Mouse (Mus musculus) MN1 (cell line): ENCODE data around the gene Rpl21.
"Not testable (repeated sequence)": the region's sequence is repeated elsewhere in the genome, so short reads cannot be mapped to it uniquely, and the experiment has no call there.

Source experiments
- DNase-seq: peaks from one replicate; pipeline ENCODE4 v3.0.0-alpha.2; 2016; ENCODE audit warnings: low spot score

Rpl21 gene

GRCm38 (mm10) chr5:146867946-146868314, 35.2 kb downstream of the Rpl21 start:
- no peak for DNase-seq

- no peak for DNase-seq
Observed at GRCm38 (mm10) chr5:146872981-146873631, 40.4 kb downstream of the Rpl21 start.

- DNase-seq: no peak
Observed at GRCm38 (mm10) chr5:146876024-146876423, 43.3 kb downstream of the Rpl21 start.

- not testable (repeated sequence) for DNase-seq
Observed at GRCm38 (mm10) chr5:146877882-146878281, 45.2 kb downstream of the Rpl21 start.

GRCm38 (mm10) chr5:146882261-146882660, 49.6 kb downstream of the Rpl21 start:
- DNase-seq: no peak

- DNase-seq: no peak
Observed at GRCm38 (mm10) chr5:146883053-146883452, 50.4 kb downstream of the Rpl21 start.

GRCm38 (mm10) chr5:146883486-146884272, 51.0 kb downstream of the Rpl21 start:
- no peak for DNase-seq
